17 mouse cellular contexts compared by ENCODE assay signal in the genomic region with DNA sequence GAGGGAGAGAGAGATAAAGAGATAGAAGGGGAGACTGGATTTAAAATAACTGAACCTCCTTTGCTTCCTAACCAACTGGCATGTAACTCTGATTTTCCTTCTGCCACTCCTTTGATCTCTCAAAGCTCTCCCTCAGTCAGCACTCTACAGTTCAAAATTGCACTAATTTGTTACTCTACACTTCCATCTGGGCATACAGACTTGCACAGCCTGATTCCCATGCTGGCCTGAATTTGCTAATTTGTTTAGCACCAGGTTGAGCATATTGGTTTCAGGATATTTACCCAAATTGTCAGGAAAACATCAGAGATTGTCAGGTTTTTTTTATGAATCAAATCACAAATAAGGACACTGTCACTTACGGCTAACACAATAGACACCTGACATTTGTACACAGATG.
DNase-seq lines count a peak whose midpoint lies in the region; ATAC-seq lines count a peak whose summit lies in the region.
"Had no signal": no experiment of that assay in that cellular context is flagged by ENCODE, and none has a peak within 500 bp of the region (broad histone marks: within the 10 kb centered on the region; RNA-seq: fewer than 3 reads in every experiment).

No protein-coding gene starts in this region.

- H3K9me3 ChIP-seq in forebrain, embryonic 16.5 days (ENCODE audit: control insufficient read depth, low read length): no peaks in the 10 kb centered on the region
- H3K9me3 ChIP-seq: embryonic facial prominence, embryonic 10.5 days; heart, embryonic 12.5 days; hindbrain, embryonic 10.5 days had no signal

- H3K4me1 ChIP-seq in forebrain, embryonic 16.5 days (replicated peaks; ENCODE audit: control insufficient read depth, insufficient read depth, low read length): no peaks in the 10 kb centered on the region
- H3K4me1 ChIP-seq: embryonic facial prominence, embryonic 10.5 days; heart, embryonic 12.5 days; hindbrain, embryonic 10.5 days had no signal

- peak overlapping the region; percentile 44 for H3K27ac ChIP-seq in forebrain, embryonic 16.5 days (ENCODE audit: low read length)
- H3K27ac ChIP-seq: embryonic facial prominence, embryonic 10.5 days; heart, adult 2 months; hindbrain, embryonic 10.5 days; hindbrain, embryonic 14.5 days had no signal

- H3K9ac ChIP-seq in forebrain, embryonic 16.5 days (replicated peaks; ENCODE audit: low read depth, low read length): no peak overlapping the region
- H3K9ac ChIP-seq: heart, embryonic 12.5 days; hindbrain, embryonic 14.5 days had no signal

- H3K4me2 ChIP-seq in forebrain, embryonic 16.5 days (ENCODE audit: low read length): no peak overlapping the region
- H3K4me2 ChIP-seq: heart, embryonic 12.5 days; hindbrain, embryonic 14.5 days had no signal

- 60% methylated on average over 1 of the region's 1 CpGs for WGBS in forebrain, embryonic 16.5 days

- peak; percentile 9 for DNase-seq in layer of hippocampus, adult 9-10 months (ENCODE audit: low spot score)
- DNase-seq in layer of hippocampus, adult 11-12 months (ENCODE audit: low spot score): no peak
- DNase-seq in layer of hippocampus, postnatal 14 days (ENCODE audit: low spot score in 2 of 2): peak; percentile 21 to 70
- DNase-seq in left cerebral cortex, adult 9 months (ENCODE audit: low spot score in 2 of 2): no peak
- no peak for DNase-seq in urinary bladder, adult 18-20 months (ENCODE audit: low spot score in 2 of 2)
- DNase-seq: adrenal gland, adult 2 months; adrenal gland, postnatal 25 days; cerebellum, adult 2 months; cerebellum, postnatal 10 days; gastrocnemius, postnatal 14 days; heart, adult 2 months had no signal

- no peak overlapping the region for H3K4me3 ChIP-seq in forebrain, embryonic 16.5 days (replicated peaks; ENCODE audit: low read length)
- H3K4me3 ChIP-seq: embryonic facial prominence, embryonic 10.5 days; heart, adult 2 months; heart, embryonic 12.5 days; hindbrain, embryonic 10.5 days had no signal

- H3K36me3 ChIP-seq in forebrain, embryonic 16.5 days (ENCODE audit: control insufficient read depth, insufficient read depth): no peaks in the 10 kb centered on the region
- H3K36me3 ChIP-seq: embryonic facial prominence, embryonic 10.5 days; heart, embryonic 12.5 days; hindbrain, embryonic 10.5 days had no signal

- H3K27me3 ChIP-seq in forebrain, embryonic 16.5 days (replicated peaks; ENCODE audit: control insufficient read depth, insufficient read depth, low read length): no peaks in the 10 kb centered on the region
- H3K27me3 ChIP-seq: heart, embryonic 12.5 days had no signal

- ATAC-seq in forebrain, embryonic 16.5 days: peak; percentile 90
- ATAC-seq: intestine, embryonic 16.5 days had no signal

Comparison
In these comparisons a context has a peak if more than half of its experiments do, and no peak if none do; other contexts are left out.
1. DNase-seq: peak in layer of hippocampus, adult 9-10 months (single experiment) and layer of hippocampus, postnatal 14 days (2 of 2); none in layer of hippocampus, adult 11-12 months (single experiment), left cerebral cortex, adult 9 months (0 of 2) and urinary bladder, adult 18-20 months (0 of 2).